Mouse (Mus musculus) monocyte, adult 5-6 weeks (primary cell): Measurements from ENCODE around the gene Nmt1. TPM values are rescaled to one million over a fixed set of nuclear protein-coding genes. Genes with fewer than 3 reads are reported as not detected.

Experiments used
- ATAC-seq: fragments of 153-309, 156-312 bp; replicated peaks from 2 replicates; pipeline ENCODE4 v1.8.0; 2017; ENCODE audit warnings: mild to moderate bottlenecking; ENCODE audit not compliant: low TSS enrichment, insufficient number of reproducible peaks, severe bottlenecking, poor library complexity, low FRiP score
- total RNA-seq: library from RNA; stranded (forward); fragments of 200-1000, 200-491, 200-594 nt; gene quantifications from 3 replicates; pipeline ENCODE4 v1.2.3, GENCODE M21; 2017

Nmt1 gene
- total RNA-seq, 1 experiment from 2014 or later = 55.9 TPM

DNA sequence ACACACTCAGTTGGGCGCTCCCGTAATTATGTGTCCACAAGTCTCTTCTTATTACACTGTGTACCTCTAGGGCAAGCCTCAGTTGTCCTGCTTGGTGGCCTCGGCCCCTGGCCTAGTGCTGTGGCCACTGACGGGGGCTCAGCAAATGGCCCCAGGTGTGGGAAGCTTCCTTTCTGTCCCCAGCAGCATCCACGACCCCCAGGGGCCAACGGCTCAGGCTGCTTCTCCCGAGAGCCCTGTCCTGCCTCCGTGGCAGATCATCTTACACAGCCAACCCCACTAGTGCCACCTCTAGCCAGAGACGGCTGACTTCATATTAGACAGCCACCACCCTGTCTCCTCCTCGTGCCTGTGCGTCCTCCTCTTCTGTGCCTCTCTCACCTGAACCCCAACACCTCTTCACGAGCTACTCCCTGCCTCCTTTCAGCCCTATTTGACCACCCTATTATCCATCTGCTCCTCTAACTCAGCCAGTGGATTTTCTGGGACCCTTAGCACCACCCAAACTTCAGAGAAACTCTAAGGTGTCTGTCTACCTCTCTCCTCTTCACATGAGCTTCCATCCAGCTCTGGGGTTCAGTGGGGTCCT lies 71.5 kb downstream of the Nmt1 start:
- no peak for ATAC-seq

DNA sequence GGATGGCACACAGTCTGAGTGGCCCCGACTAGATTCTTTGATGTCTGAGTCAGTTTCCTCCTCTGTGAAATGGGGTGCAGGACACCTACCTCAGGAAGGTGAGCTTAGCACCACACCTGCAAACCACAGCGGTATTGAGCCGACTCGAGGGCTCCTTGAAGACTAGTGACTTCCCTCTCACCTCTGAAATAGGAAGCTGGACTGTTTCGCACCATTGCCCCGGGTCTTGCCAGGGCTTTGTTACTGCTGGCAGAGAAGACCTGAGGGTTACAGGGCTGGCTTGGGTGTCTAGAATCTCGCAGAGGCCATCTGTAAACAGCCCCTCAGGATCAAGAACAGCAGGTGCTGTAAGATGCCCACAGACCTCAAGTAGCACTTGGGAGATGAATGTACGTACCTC lies 72.4 kb downstream of the Nmt1 start:
- ATAC-seq = no peak

DNA sequence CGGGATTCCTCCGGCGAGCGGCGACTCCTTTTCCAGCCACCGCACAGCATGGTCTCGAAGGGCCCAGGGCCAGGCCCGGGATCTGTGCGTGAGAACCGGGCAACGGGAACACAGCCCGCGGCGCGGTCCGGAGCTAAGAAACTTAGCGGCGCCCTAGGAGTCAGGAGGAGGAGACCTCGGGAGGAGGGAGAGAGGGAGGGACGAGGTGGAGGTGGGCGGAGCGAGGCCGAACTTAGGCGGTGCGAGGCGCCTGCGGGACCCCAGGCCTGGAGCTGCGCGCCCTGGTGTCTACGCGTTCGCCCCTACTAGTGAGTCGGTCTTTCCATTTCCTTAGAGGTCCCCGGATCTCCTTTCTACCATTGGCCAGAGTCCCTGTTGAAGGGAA lies 73.5 kb downstream of the Nmt1 start, which contains the start of the genes Plcd3 and Acbd4:
Gene Plcd3 (minus strand): TSS at position 178 of the 385 bp plus-strand sequence.
Gene Acbd4 (plus strand): TSS at position 202 of the 385 bp plus-strand sequence.
- peak; percentile 29; the same call in 1 of the 2 replicates for ATAC-seq

DNA sequence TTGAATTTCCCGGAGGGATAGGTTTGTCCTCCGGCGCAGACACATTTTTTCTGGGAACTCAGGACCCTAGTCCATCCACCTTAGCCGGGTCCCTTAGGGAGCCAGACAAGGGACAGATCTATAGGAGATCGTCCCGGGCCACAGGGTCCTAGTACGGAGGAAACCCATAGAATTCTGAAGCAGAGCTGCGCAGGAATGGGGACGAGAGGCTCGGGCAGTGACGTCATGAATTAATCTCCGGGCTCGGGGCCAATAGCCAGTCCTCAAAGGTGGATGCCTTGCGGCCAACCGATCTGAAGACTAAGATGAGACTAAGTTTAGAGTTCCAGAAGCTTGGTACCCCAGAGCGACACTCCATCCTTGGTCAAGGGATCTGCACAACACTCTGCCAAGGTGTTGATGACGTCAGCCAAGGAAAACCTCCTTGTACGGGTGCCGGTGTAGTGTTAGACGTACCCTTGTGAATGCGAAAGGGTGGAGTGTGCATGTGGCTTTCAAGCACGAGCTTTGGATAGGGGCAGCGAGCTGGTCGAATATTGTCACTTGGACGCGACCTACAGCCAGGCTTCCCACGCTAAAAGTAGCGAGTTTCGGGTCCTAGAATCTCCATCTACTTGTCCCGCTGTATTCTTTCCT lies 74.0 kb downstream of the Nmt1 start:
- ATAC-seq = 0 out of 2 replicates have a peak, but pooled peaks have one; percentile 10

DNA sequence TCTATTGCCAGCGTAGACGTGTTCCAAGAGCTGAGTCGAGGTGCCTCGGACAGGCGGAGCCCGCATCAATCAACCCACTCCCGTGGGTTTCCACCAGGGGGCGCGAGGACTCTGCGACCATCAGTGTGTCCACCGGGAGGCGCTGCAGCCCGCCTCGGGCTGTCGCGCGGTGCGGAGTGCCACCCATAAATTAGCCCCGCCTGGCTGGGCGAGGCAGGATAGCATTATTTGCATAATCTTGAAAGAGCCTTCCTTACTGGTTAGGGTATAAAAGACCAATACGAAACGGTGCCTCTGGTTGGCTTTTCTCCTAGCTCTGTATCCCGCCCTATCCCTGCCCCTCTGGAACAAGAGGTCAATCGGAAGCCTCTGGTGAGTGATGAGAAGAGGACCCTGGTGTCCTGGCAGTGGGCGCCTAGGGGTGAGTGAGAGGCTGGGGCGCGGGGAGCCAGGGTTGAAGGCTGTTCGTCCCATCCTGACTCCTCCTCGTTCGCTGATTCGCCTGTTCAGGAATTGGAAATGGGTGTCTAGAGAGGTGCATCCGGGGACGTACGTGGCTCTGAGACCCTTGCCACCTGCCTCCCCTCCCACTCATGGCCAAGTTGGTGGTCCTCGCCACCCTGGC lies 74.8 kb downstream of the Nmt1 start:
- ATAC-seq = peak; percentile 76

DNA sequence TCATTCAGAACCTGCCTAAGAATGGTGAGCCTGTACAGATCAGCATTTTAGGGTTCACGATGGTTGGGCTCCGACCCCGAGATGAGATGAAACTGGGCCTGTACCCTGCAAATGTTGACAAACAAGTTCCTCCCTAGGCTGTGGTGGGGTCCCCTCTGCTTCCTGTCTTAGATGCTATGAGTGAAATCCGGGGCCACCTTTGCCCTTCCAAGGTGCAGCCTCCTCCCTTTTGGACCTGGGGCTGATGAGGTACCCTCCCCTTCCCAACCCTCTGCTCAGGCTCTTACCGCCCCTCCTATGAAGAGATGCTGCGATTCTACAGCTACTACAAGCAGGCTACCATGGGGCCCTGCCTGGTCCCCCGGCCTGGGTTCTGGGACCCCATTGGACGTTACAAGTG lies 75.6 kb downstream of the Nmt1 start:
- no peak for ATAC-seq

DNA sequence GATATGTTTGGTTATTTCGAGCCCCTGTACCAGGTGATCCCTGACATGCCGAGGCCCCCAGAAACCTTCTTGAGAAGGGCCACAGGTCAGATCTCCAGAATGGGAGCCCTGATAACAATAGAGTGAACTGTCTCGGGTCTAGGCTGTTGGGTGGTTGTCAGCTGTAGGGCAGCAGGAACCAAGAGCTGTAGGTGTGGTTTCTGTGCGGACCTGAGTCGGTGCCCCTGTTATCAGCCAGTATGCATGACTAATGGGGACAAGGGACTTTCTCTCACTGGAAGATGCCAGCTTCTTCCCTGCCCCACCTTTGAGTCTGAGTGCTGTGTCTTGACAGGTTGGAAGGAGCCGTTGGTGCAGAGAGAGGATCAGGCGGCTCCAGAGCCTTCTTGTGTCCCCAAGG lies 76.5 kb downstream of the Nmt1 start:
- ATAC-seq = no peak

DNA sequence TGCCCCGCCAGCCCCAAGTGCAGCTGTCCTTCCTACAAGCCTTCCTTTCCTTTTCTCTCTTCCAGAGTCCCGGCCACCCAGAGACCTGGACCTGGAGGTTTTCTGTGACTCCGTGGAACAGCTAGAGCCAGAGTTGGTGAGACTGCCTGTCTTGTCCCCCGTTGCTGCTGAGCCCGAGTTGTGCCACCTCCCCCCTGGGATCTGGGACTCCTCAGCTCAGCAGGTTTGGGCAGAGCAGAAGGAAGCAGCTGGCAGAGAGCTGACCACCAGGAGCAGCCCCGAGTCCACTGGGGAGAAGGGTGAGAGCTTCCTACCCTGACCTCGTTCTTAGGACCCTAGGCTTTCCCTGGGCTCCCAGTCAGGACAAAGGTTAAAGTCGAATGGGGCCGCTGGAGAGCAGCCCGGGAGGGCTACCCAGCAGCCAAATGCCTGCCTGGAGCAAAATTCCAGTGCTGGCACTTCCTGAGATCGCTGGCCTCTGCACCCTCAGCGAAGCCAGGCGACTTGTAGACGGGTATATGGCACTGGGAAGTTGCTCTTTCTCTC lies 77.3 kb downstream of the Nmt1 start:
- ATAC-seq = no peak

DNA sequence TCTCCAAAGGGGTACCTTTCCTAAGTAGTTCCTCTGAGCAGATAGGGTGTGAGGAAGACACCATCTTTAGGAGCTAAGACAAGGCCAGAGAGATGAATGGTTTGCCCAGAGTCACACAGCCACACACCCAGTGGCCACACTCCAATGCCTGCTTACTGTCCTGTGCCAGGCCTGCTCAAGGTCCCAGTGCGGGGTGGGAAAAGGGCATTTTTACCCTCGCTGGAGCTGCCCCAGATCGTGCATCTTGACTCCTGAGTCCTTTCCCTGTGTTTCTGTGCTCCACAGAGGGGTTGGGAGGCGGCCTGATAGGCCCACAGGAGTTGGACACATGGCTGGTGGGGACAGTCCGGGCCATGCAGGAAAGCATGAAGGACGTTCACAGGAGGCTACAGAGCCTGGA lies 77.8 kb downstream of the Nmt1 start:
- ATAC-seq = no peak

DNA sequence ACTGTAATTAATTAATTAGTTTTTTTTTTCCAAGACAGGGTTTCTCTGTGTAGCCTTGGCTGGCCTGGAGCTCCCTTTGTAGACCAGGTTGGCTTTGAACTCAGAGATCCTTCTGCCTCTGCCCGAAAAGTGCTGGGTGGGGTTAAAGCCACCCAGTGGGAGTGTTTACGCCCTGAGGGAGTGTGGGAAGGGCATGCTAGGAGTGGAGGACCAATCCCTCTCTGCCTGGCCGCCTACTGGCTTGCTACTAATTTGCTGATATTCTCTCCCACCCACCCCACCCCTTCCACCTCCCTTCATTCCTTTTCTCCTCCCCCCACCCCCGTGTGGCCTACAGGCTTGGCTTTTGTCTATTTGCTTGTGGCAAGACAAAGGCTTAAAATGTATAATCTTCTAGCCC lies 78.4 kb downstream of the Nmt1 start:
- ATAC-seq = no peak

DNA sequence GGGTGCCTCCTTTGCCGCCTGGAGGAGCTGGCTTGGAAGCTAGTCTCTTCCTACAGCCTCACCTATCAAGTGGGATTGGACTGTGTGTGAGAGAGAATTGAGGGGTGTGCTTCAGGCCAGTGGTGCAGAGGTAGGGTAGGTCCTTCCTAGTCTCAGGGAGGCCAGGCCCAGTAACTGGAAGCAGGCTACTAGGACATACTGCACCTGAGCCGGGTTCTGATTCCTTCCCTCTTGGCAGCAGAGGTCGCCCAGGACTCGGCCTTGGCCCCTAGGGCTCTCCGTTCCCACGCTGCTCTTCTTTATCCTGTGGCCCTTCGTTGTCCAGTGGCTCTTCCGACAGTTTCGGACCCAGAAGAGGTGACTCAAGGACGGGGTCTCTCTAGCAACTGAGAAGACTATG lies 83.3 kb downstream of the Nmt1 start:
- no peak for ATAC-seq

DNA sequence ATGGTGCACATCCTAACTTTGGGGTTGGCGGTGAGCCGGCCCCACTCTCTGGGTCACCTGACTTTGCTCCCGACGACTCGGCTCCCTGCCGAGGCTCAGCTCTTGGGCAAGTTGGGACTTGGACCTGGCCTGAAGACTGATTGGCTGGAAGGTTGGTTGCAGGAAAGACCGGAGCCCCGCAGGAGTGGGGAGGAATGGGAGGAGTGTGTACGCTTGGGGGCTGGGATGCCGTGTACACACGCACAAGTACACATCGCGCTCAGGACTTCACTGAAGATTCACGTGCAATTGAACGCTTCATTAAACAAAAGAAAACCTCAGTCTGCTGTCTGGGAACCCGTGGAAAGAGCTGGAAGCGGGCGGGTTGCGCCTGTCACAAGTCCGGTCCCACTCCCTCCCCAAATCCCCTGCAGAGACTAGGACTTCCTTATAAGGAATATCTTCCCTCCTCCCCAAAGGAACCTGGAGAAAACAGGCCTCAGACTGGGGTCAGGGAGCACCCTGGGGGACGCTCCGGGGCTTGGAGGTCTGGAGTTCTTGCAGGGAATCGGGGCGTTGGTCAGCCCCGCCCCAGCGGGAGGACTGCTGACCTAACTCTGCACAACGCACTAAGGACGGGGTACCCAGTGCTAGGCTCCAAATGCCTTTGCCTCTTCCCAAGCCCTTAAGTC lies 84.0 kb downstream of the Nmt1 start:
- no peak for ATAC-seq

DNA sequence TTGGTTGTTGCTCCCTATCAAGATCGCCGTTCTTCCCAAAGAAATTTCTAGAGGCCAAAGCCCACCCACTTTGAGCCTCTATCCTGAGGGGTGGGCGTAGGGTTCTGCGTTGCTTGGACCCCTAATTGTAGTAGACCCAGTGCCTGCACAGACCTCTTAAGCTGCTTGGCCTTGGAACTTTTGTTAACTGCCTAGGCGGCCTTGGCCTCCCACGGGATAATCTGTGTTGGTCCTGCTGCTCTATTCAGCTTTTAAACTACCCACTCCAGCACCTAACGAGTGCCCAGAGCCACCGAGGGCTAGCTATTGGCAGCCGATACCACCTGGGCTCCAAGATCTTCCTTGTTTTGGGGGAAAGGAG lies 84.5 kb downstream of the Nmt1 start:
- ATAC-seq = no peak

DNA sequence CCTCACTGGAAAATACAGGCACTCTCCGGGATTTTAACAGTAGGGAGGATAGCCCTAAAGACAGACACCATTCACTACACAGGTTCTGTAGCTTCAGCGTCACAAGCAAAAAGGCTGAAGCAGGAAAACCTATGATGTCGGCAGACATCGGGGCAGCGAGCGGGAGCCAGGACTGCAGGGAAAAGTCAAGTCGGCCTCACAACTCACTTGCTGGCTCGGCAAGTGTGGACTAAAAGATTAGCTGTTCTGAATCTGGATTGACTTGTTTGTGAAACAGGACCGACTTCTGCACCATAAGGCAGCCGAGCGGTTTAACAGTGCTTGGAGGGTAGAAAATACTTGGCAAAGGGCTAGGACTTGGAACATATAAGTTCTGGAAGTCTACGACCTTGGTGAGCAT lies 85.0 kb downstream of the Nmt1 start:
- no peak for ATAC-seq

DNA sequence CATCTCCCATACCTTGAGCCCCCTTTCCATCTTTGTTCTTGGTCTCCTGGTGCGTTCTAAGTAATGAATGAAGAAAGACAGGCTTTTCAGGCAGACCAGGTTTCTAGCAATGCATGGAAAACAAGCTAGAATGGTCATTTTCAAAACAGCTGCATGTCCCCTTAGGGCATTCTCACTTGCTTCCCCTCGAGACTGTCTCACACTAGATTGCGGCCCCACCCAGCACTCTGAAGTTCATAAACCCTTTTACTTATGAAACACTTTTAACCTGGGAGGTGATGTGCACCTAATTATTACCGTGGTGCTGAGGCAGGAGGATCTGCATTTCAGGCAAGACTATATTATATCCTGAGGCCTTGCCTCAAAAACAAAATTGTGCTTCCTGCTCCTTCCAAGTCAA lies 85.8 kb downstream of the Nmt1 start:
- no peak for ATAC-seq

DNA sequence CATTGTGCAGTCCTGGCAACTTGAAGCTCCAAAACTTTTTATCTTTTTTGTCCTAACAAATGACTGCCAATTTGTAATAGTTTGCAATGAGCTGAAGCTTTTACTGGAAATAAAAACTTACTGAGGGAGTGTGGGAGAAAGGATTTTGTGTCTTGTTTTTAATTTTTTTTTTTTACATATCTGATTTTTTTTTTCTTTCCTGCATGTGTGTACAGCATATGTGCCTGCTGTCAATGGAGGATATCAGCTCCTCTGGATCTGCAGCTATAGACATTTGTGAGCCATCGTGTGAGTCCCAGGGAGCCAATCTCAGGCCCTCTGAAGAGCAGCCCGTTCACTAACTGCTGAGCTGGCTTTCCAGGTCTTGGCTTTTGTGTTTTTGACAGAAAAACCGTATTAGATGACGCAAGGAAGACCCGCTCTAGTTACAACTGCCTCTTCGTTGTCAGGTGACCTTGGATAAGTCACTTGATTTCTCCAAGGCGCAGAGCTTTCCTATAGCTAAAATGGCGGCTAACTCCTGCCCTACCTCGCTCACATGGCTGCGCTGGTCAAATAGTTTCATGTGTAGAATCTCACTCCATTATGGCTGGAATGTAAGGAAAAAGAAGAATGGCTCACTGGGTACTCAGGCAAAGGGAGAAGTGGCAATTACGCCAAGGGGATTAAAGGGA lies 86.4 kb downstream of the Nmt1 start:
- no peak for ATAC-seq

DNA sequence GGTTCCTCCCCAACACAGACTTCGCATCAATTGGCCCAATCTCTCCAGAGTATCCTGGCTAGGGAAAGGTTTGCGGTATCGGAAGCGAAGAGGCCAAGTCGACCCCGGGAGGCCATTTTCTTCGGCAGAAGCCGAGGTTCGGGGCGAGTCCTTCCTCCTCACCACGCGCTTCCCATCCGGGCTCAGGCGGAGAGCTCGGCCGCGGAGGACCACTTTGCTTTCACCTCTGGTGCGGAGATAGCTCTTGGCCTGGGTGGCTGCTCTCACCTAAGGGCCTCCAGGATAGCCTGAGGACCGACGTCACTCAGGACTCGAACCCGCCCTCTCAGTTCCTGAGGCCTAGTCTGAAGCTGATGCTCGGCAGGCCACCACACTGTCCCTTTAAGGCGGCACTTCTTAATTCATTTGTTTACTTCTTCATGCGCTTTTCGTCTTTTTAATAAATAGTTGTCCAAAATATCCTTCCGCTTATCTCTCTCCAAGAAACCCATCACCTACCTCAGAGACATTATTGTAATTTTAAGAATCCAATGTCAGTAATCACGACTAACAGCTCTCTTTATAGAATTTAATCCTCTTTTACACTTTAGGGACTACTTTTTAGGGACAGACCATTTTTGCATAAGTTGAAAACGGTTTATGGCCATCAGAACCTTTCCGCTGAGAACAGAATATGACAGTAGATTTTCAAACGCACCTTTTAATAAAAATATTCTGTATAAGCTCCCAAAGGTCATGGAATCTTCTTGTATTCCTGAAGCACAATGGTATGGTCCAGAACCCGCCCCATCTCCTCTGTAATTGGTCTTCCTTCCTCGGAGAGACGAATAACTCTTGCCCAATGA lies 87.4 kb downstream of the Nmt1 start:
- peak; percentile 41 for ATAC-seq
